Mouse (Mus musculus) cerebellum, adult 2 months (tissue): Measurements from ENCODE around the gene Meig1. TPM values are rescaled to one million over a fixed set of nuclear protein-coding genes. Genes with fewer than 3 reads are reported as not detected.

ENCODE experiments used
- DNase-seq, 2 experiments: peaks; one replicate each; pipeline ENCODE4 v3.0.0; 2021
- H3K27ac ChIP-seq: fragments of 200-500 bp; 2 replicates; pipeline ENCODE4 v1.5.1; 2012; ENCODE audit warnings: low read length, control low read depth, inconsistent platforms; ENCODE audit not compliant: insufficient read depth
- H3K27me3 ChIP-seq: fragments of 200-500 bp; 2 replicates; pipeline ENCODE4 v1.6.1; 2012; ENCODE audit warnings: inconsistent platforms, mild to moderate bottlenecking, low read length, moderate library complexity; ENCODE audit not compliant: control insufficient read depth, insufficient read depth
- H3K4me1 ChIP-seq: fragments of 200-500 bp; 2 replicates; pipeline ENCODE4 v1.6.1; 2011; ENCODE audit warnings: low read length; ENCODE audit not compliant: control insufficient read depth, insufficient read depth
- H3K4me3 ChIP-seq: fragments of 200-500 bp; replicated peaks from 2 replicates; pipeline ENCODE3; 2011; ENCODE audit warnings: mild to moderate bottlenecking, low read depth, low read length, control low read depth; ENCODE audit not compliant: insufficient read depth
- CTCF ChIP-seq: fragments of 200-500 bp; IDR thresholded peaks from 2 replicates; pipeline ENCODE4 v1.5.1; 2011; ENCODE audit warnings: low read depth, mild to moderate bottlenecking, control low read depth, low read length, moderate library complexity, borderline replicate concordance; ENCODE audit not compliant: insufficient read depth
- POLR2A ChIP-seq: fragments of 200-500 bp; IDR thresholded peaks from 2 replicates; pipeline ENCODE4 v1.6.1; 2011; ENCODE audit warnings: low read length, control low read depth, borderline replicate concordance; ENCODE audit not compliant: insufficient read depth
- WGBS: fragments of 180-500 bp; shearing (Covaris S2); methylation state at CpG from one replicate; pipeline ENCODE4 v1.1.7; 2018; 5-methylcytosine and 5-hydroxymethylcytosine counted together
- polyA plus RNA-seq: library from polyadenylated mRNA; depleted of rRNA; stranded (reverse); fragments of >200 nt; gene quantifications from 2 replicates; pipeline ENCODE4 v1.2.3, GENCODE M21; 2012

Gene Meig1
- polyA plus RNA-seq, 1 experiment: 1.4 TPM

DNA sequence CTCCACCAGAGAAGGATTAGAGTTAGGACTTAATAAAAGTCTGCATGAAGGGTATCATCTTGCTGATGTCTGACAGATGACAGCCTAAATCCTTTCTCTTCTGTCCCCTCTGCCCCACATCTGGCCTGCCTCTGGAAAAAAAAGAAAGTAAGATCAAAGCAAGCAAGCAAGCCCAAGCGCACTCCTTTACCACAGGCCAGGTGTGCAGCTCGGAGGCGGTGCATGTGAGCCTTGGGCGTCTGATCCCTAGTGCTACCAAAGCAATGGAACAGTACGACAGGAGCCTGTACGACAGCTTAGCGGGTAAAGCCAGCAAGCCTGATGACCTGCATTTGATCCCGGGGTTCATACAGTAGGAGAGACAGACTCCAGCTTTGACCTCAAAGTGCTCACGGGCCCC, 8.5 kb upstream of the Meig1 start:
- Histone ChIP-seq H3K4me1 (no peaks in the 10 kb centered on the region), H3K4me3 (no peak overlapping the region), H3K27ac (no peak overlapping the region), H3K27me3 (no peaks in the 10 kb centered on the region)
- DNase-seq: no peak
- no peak for TF ChIP-seq POLR2A
- TF ChIP-seq CTCF: no peak
- 93% methylated on average over 9 of the region's 9 CpGs for WGBS

DNA sequence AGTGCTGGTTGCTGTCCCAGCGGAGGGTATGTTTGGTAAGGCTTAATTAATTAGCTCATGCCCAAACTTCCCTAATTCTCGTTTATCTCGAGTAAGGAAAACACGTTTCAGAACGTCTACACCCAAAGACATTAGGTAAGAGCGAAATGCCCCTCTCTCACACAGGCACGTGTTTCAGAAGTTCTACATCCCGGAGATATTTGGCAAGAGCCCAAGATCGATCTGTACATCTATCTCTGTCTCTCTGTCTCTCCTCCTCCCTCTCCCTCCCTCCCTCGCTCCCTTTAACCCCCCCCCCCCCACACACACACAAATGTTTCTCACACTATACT, 2.1 kb upstream of the Meig1 start:
- TF ChIP-seq POLR2A: no peak
- TF ChIP-seq CTCF: no peak
- Histone ChIP-seq H3K4me3 (peak overlapping the region; percentile 97), H3K27ac (no peak overlapping the region), H3K27me3 (no peaks in the 10 kb centered on the region), H3K4me1 (no peaks in the 10 kb centered on the region)
- DNase-seq: peak in 1 of 2 experiments; percentile 9
- 3% methylated on average over 9 of the region's 10 CpGs for WGBS

- H3K4me3 ChIP-seq: peak within 1 kb of the TSS; percentile 97
- WGBS: under 1% methylated on average over 29 of the region's 29 CpGs
These were observed 1.6 kb upstream of the Meig1 start, which contains the start of gene Dclre1c for GRCm38 (mm10) chr2:3423841-3424578. Gene Dclre1c (plus strand): TSS chr2:3424131.

DNA sequence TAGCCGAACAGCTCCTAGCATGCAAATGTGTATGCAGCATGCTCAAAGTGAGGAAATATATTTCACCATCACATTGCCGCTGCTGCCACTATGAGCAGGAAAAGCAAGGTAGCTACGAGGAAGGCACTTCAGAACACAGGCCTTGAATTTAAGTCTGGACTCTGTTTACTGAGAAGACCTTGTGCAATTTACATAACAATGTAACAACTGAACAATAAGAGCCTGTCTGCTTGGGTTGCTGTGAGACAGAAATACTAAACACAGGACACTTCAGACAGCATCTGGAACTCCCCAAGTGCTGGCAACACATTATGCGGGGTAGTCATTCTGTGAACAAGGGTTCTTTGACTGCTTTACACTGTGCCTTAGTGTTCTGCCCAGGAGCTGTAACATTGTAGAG, 2.3 kb downstream of the Meig1 start:
- TF ChIP-seq POLR2A: no peak
- TF ChIP-seq CTCF: no peak
- 57% methylated on average over 4 of the region's 4 CpGs for WGBS
- Histone ChIP-seq H3K4me3 (no peak overlapping the region), H3K27me3 (no peaks in the 10 kb centered on the region), H3K27ac (no peak overlapping the region), H3K4me1 (no peaks in the 10 kb centered on the region)
- no peak for DNase-seq

More at GRCm38 (mm10) chr2:3423841-3424578, 1.6 kb upstream of the Meig1 start, which contains the start of gene Dclre1c:
- no peak within 1 kb of the TSS for H3K27ac ChIP-seq
- peak; percentile 81 to 85 for DNase-seq
- TF ChIP-seq CTCF (no peak), POLR2A (peak; percentile 43; the same call in 1 of the 2 replicates)
- H3K27me3 ChIP-seq: no peaks in the 10 kb centered on the region
- H3K4me1 ChIP-seq: no peaks in the 10 kb centered on the region

GRCm38 (mm10) chr2:3418883-3419431, 3.5 kb downstream of the Meig1 start:
- Histone ChIP-seq H3K27ac (no peak overlapping the region), H3K4me3 (peak overlapping the region; percentile 89), H3K4me1 (no peaks in the 10 kb centered on the region), H3K27me3 (no peaks in the 10 kb centered on the region)
- 1% methylated on average over 38 of the region's 38 CpGs for WGBS
- TF ChIP-seq CTCF: no peak
- 0 out of 2 replicates have a peak, but pooled peaks have one; percentile 18 for TF ChIP-seq POLR2A
- DNase-seq: peak; percentile 89 to 91

DNA sequence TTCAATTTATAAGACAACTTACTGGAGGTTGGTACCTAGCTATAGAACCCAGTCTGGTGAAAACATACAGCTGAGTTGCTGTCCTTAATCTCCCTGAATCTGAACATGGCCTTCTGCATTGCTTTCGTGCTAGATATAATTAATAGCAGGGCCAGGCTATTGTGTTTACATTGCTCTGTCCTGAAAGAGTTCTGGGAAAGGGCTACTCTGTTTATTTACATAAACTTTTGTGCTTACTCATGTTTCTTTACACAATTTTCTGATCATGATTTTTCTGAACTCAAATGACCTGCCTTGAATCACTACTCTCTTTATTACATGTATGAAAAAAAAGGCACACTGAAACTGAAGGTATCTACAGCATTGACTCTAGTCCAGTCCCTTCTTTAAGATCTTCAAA, 6.8 kb downstream of the Meig1 start:
- WGBS: 73% methylated on average over 1 of the region's 1 CpGs
- no peak for TF ChIP-seq CTCF
- TF ChIP-seq POLR2A: no peak

DNA sequence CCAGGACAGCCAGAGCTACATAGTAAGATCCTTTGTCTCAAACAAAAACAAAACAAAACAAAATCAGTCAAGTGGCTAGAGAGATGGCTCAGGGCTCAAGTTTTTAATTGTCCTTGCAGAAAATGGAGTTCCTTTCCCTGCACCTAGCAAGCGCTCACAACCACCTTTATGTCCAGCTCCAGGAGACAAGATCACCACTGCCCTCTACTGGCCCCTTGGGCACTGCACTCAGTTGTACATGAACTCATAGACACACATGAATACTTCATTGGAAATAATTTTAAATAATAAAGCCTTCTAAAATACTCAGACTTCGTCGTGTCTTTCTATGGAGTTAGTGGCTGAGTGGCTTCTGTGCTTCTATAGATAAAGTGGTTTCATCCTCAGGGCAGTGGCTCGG, 8.2 kb downstream of the Meig1 start:
- Histone ChIP-seq H3K27me3 (no peaks in the 10 kb centered on the region), H3K4me3 (no peak overlapping the region), H3K27ac (no peak overlapping the region), H3K4me1 (no peaks in the 10 kb centered on the region)
- peak; percentile 54; the same call in 1 of the 2 replicates for TF ChIP-seq CTCF
- TF ChIP-seq POLR2A: no peak
- WGBS: 37% methylated on average over 4 of the region's 4 CpGs
- DNase-seq: peak; percentile 17 to 36

More for the DNA sequence above, 6.8 kb downstream of the Meig1 start:
- H3K4me3 ChIP-seq: no peak overlapping the region
- H3K27ac ChIP-seq: no peak overlapping the region
- H3K4me1 ChIP-seq: no peaks in the 10 kb centered on the region
- DNase-seq: no peak
- H3K27me3 ChIP-seq: no peaks in the 10 kb centered on the region

DNA sequence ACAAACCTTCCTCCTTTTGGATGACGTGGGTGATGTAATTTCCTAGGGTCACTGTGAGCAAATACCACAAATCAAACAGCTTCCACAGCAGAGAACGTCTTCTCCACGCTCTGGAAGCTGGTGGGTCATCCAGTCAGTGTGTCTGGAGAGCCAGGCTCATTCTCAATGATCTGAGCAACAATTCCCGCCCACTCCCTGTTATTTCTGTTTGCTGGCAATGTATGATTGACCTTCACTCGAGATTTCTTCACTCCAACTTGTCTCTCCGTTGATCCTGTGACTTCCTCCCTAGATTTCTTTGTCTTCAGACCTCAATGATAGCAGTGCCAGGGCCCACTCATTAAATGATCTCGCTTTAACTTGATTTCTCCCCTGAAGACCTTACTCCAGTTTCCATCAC, 14.7 kb downstream of the Meig1 start:
- H3K27me3 ChIP-seq: no peaks in the 10 kb centered on the region
- no peak overlapping the region for H3K27ac ChIP-seq
- H3K4me3 ChIP-seq: no peak overlapping the region
- TF ChIP-seq POLR2A: no peak
- TF ChIP-seq CTCF: no peak
- no peak for DNase-seq
- WGBS: 79% methylated on average over 7 of the region's 7 CpGs
- no peaks in the 10 kb centered on the region for H3K4me1 ChIP-seq
